Mouse (Mus musculus) lung, embryonic 14.5 days (tissue): ENCODE data around the gene Mrps24. TPM values are rescaled to one million over a fixed set of nuclear protein-coding genes. Genes with fewer than 3 reads are reported as not detected.

Experiments used
- ATAC-seq: fragments of 200-750 bp; cut with Nextera tagmentation; 2 replicates; pipeline ENCODE4 v1.8.0; 2017; ENCODE audit warnings: mild to moderate bottlenecking, moderate TSS enrichment, moderate library complexity; ENCODE audit not compliant: insufficient read depth
- DNase-seq: peaks from one replicate; pipeline ENCODE4 v3.0.0-alpha.2; 2015
- H3K27ac ChIP-seq: fragments of 300-500 bp; sonication (generic); 2 replicates; pipeline ENCODE4 v1.5.1; 2014; ENCODE audit warnings: low read depth, mild to moderate bottlenecking, moderate library complexity
- H3K27me3 ChIP-seq: fragments of 300-500 bp; sonication (generic); 2 replicates; pipeline ENCODE4 v1.6.1; 2014; ENCODE audit warnings: low read length, control low read depth; ENCODE audit not compliant: insufficient read depth
- H3K36me3 ChIP-seq: fragments of 300-500 bp; sonication (generic); 2 replicates; pipeline ENCODE4 v1.6.1; 2014; ENCODE audit warnings: control low read depth; ENCODE audit not compliant: insufficient read depth
- H3K4me1 ChIP-seq: fragments of 300-500 bp; sonication (generic); 2 replicates; pipeline ENCODE4 v1.6.1; 2014; ENCODE audit warnings: antibody characterized with exemption, control low read depth; ENCODE audit not compliant: insufficient read depth
- H3K4me2 ChIP-seq: fragments of 300-500 bp; sonication (generic); 2 replicates; pipeline ENCODE4 v1.6.1; 2014; ENCODE audit warnings: mild to moderate bottlenecking
- H3K4me3 ChIP-seq: fragments of 300-500 bp; sonication (generic); 2 replicates; pipeline ENCODE4 v1.5.1; 2014; ENCODE audit warnings: low read depth, low read length
- H3K9ac ChIP-seq: fragments of 300-500 bp; sonication (generic); 2 replicates; pipeline ENCODE4 v1.6.1; 2014
- H3K9me3 ChIP-seq: fragments of 300-500 bp; sonication (generic); 2 replicates; pipeline ENCODE4 v1.6.1; 2016; ENCODE audit warnings: low read depth, low read length, control low read depth
- CTCF ChIP-seq: IDR thresholded peaks from 2 replicates; pipeline ENCODE4 v1.5.1; 2016; ENCODE audit warnings: antibody characterized with exemption, low read depth
- WGBS: fragments of 180-500 bp; shearing (Covaris S2); extraction: QIAGEN DNeasy Blood & Tissue Kit; methylation state at CpG from one replicate; pipeline ENCODE4 v1.1.7; 2014; 5-methylcytosine and 5-hydroxymethylcytosine counted together
- polyA plus RNA-seq: library from polyadenylated mRNA; unstranded; fragments of >200 nt; fragmentation: Nextera tagmentation; extraction: Ambion mirVana; gene quantifications from 2 replicates; pipeline ENCODE4 v1.2.1, GENCODE M21; 2014

Mrps24 gene
- polyA plus RNA-seq, 1 experiment from 2014 or later, result 208 TPM

DNA sequence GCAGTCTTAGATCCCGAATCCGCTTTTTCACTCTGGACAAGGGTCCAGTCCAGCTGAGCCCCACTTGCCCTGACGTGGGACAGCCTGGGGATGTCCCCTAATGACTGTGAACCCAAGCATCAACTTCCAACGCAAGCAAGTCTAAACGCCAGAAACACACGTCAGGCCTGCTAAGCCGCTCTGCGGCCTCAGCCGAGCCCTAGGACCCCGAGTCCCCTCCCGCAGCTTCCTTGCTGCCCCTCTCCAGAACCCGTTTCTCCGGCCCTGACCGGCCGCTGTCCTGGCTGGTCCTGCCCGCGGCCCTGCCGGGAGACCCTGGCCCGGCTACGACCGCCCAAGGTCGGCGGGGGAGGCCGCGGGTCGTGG is 25.1 kb upstream of the Mrps24 start:
- peak; percentile 59 for ATAC-seq

DNA sequence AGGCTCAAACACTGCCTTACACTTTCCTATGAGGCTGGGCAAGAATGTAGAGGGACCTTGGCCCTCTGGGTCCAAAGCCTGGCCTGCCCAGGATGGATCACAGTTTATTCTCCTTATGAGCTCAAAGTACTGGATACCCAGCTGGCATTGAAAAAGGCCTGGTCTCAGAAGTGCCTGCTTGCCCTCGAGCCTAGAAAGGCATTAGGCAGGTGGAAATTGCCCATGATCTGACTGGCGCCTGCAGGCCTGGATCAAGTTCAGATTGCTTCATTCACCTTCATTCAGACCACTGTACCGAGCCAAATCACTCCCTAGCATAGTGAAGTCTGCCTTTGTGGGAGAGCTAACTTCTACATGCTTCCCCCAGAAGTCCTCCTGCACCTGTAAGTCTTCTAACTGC is 24.4 kb upstream of the Mrps24 start:
- peak overlapping the region; percentile 88; the same call in 1 of the 2 replicates for H3K4me2 ChIP-seq
- H3K9ac ChIP-seq, result no peak overlapping the region
- H3K27me3 ChIP-seq, result no peaks in the 10 kb centered on the region
- no peak for ATAC-seq
- peak overlapping the region; percentile 81; the same call in 1 of the 2 replicates for H3K4me3 ChIP-seq
- 70% methylated on average over 3 of the region's 3 CpGs for WGBS
- no peaks in the 10 kb centered on the region for H3K36me3 ChIP-seq
- no peak for DNase-seq
- no peaks in the 10 kb centered on the region for H3K4me1 ChIP-seq
- no peak overlapping the region for H3K27ac ChIP-seq
- TF ChIP-seq CTCF, result no peak
- no peaks in the 10 kb centered on the region for H3K9me3 ChIP-seq

More for the DNA sequence above, 25.1 kb upstream of the Mrps24 start:
- WGBS, result under 1% methylated on average over 26 of the region's 26 CpGs
- H3K27ac ChIP-seq, result peak overlapping the region; percentile 87
- H3K4me1 ChIP-seq, result no peaks in the 10 kb centered on the region
- H3K9me3 ChIP-seq, result no peaks in the 10 kb centered on the region
- TF ChIP-seq CTCF, result no peak
- peak; percentile 54 for DNase-seq
- H3K27me3 ChIP-seq, result no peaks in the 10 kb centered on the region
- peak overlapping the region; percentile 88 for H3K4me2 ChIP-seq
- H3K36me3 ChIP-seq, result no peaks in the 10 kb centered on the region
- peak overlapping the region; percentile 94 for H3K9ac ChIP-seq
- H3K4me3 ChIP-seq, result peak overlapping the region; percentile 81

DNA sequence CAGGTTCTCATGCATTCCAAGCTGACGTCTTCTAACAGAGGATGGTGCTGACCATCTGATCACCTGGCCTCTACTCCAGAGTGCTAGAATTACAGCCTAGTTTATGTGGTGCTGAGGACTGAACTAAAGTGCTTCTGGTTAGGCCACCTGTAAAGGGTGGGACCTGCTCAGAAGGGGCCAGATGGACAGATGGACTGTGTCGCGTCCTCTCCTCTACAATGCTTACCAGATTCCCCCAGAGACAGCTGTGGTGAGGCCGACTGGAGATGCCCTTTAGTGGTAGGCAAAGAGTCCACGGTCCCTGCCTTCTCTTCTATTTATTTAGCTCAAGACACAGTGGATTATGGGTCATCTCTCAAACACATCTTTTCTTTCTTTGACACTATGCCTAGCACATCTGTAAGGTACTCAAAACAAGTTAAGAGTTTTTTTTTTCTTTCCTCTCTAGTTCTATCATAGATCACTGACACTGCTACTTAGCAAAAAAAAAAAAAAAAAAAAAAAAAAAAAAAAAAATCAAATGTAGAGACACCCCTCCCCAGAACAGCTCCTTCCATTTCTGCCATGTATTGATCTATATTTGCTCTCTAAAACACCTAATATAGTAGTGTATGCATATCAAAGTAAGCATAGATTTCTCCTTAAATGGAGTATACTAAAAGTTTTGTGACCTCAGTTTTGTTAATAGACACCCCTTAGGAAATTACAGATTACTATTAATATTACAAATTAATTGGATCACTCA is 23.6 kb upstream of the Mrps24 start:
- no peaks in the 10 kb centered on the region for H3K9me3 ChIP-seq
- no peak overlapping the region for H3K9ac ChIP-seq
- no peak overlapping the region for H3K4me3 ChIP-seq
- no peaks in the 10 kb centered on the region for H3K27me3 ChIP-seq
- H3K27ac ChIP-seq, result no peak overlapping the region
- no peak for ATAC-seq
- DNase-seq, result no peak
- no peak for TF ChIP-seq CTCF
- no peaks in the 10 kb centered on the region for H3K36me3 ChIP-seq
- 66% methylated on average over 5 of the region's 5 CpGs for WGBS
- no peak overlapping the region for H3K4me2 ChIP-seq
- no peaks in the 10 kb centered on the region for H3K4me1 ChIP-seq

DNA sequence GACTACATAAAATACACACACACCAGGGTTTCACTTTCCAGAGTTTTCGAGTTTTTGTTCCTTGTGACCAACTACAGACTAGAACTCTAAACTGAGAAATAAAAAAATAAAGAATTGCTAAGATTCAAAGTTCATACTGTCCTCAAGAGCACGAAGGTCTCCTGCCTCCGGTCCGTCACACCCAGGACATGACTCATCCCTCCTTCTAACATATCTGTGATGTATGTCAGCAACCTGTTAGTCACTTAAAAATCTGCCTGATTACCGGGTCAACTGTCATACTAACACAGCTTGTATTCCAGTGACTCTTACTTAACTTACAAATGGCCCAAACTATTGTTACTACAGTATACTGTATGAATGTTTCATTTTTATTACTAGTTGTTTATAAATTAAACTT is 21.7 kb upstream of the Mrps24 start:
- no peaks in the 10 kb centered on the region for H3K27me3 ChIP-seq
- no peak overlapping the region for H3K27ac ChIP-seq
- no peaks in the 10 kb centered on the region for H3K4me1 ChIP-seq
- no peak for DNase-seq
- no peak overlapping the region for H3K4me3 ChIP-seq
- no peaks in the 10 kb centered on the region for H3K36me3 ChIP-seq
- H3K9ac ChIP-seq, result no peak overlapping the region
- no peaks in the 10 kb centered on the region for H3K9me3 ChIP-seq
- 85% methylated on average over 5 of the region's 5 CpGs for WGBS
- TF ChIP-seq CTCF, result no peak
- no peak overlapping the region for H3K4me2 ChIP-seq
- ATAC-seq, result no peak

DNA sequence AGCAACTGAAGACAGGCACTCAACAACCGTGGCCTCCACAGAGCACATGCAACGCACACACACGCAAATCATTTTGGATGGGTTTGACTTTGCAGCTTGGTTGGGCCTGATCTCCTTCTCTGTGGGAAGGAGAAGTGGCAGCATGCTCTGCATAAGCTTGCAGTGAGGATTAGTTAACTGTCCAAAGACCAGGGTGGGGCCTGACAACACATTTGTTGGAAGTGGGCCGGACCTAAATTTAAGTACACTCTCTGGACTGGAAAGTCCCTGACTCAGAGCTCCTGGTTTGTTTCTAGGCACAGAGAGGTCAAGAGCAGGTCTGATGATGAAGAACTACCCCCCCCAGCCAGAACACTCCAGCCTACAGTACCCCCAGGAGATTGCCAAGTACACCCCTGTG is 18.8 kb upstream of the Mrps24 start:
- H3K4me1 ChIP-seq, result no peaks in the 10 kb centered on the region
- H3K36me3 ChIP-seq, result no peaks in the 10 kb centered on the region
- ATAC-seq (no peak), DNase-seq (no peak)
- TF ChIP-seq CTCF, result no peak
- H3K4me3 ChIP-seq, result no peak overlapping the region
- no peaks in the 10 kb centered on the region for H3K27me3 ChIP-seq
- WGBS, result 90% methylated on average over 4 of the region's 4 CpGs
- H3K4me2 ChIP-seq, result no peak overlapping the region
- no peaks in the 10 kb centered on the region for H3K9me3 ChIP-seq
- no peak overlapping the region for H3K27ac ChIP-seq
- H3K9ac ChIP-seq, result no peak overlapping the region

DNA sequence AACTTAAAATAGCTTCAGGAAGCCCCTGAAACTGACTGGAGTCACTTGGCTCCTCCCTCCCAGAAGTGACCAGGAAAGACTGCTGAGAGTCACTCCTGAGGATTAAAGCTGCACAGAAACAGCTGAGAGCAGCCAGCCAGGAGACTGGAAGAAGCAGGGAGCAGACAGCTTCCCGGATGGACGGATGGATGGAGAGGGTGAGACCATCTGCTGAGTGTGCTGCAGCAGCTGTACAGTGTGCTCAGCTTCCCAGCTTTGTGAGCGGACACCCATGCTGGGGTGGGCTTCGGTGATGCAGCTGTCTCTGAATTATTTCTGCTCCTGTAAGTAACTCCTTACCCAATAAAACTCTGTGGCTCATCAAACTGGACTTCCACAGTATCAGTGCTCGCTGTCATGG is 16.9 kb upstream of the Mrps24 start:
- Histone ChIP-seq H3K27me3 (no peaks in the 10 kb centered on the region), H3K4me2 (no peak overlapping the region), H3K4me3 (no peak overlapping the region), H3K36me3 (no peaks in the 10 kb centered on the region), H3K9ac (no peak overlapping the region), H3K27ac (no peak overlapping the region), H3K4me1 (no peaks in the 10 kb centered on the region), H3K9me3 (no peaks in the 10 kb centered on the region)
- WGBS, result 56% methylated on average over 5 of the region's 5 CpGs
- no peak for DNase-seq
- ATAC-seq, result no peak
- no peak for TF ChIP-seq CTCF

DNA sequence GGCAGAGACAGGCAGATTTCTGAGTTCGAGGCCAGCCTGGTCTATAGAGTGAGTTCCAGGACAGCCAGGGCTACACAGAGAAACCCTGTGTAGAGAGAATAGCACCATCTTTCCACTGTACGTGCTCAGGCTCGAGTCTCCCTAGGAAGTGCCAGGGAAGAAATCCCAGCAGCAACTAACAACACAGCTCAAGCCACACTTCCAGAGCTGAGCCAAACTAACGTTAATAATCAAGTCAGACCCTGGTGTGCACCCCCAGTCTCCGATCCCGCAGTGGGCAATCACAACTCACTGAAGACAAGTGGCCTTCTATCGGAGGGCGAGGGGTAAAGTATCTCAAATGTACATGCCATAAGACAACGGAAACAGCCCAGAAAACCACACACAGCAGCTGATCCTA is 14.1 kb upstream of the Mrps24 start:
- no peak overlapping the region for H3K9ac ChIP-seq
- peaks cover under 1% of the 10 kb centered on the region; the same call in 1 of the 2 replicates for H3K36me3 ChIP-seq
- DNase-seq (no peak), ATAC-seq (no peak)
- no peaks in the 10 kb centered on the region for H3K27me3 ChIP-seq
- H3K4me2 ChIP-seq, result no peak overlapping the region
- no peaks in the 10 kb centered on the region for H3K4me1 ChIP-seq
- H3K4me3 ChIP-seq, result no peak overlapping the region
- WGBS, result 87% methylated on average over 9 of the region's 9 CpGs
- H3K27ac ChIP-seq, result no peak overlapping the region
- no peaks in the 10 kb centered on the region for H3K9me3 ChIP-seq
- TF ChIP-seq CTCF, result no peak
